Mouse (Mus musculus) olfactory bulb, adult 2 months (tissue): ENCODE data around the gene Otogl.

ENCODE experiments used
- CTCF ChIP-seq: fragments of 200-500 bp; IDR thresholded peaks from 2 replicates; pipeline ENCODE4 v1.5.1; 2012; ENCODE audit warnings: low read depth, mild to moderate bottlenecking, low read length, moderate library complexity; ENCODE audit not compliant: insufficient read depth
- POLR2A ChIP-seq: fragments of 200-500 bp; IDR thresholded peaks from 2 replicates; pipeline ENCODE4 v1.6.1; 2012; ENCODE audit warnings: mild to moderate bottlenecking, low read depth, low read length, moderate library complexity; ENCODE audit not compliant: insufficient read depth

- no peak for TF ChIP-seq CTCF
- no peak for TF ChIP-seq POLR2A
Observed at GRCm38 (mm10) chr10:107759624-107760023, 152.3 kb downstream of the Otogl start.
